In genomic region chrX:12159534-12159881, GRCm38 (mm10) we compare ENCODE assay signal across 8 mouse cellular contexts. TPM values are rescaled to one million over a fixed set of nuclear protein-coding genes. Genes with fewer than 3 reads are reported as not detected.
DNase-seq lines count a peak whose midpoint lies in the region; ATAC-seq and TF ChIP-seq lines count a peak whose summit lies in the region.

No protein-coding gene starts in this region.

- TF ChIP-seq CTCF in liver, embryonic 14.5 days (IDR thresholded peaks at IDR 0.05; ENCODE audit: low read depth), result no peak

- H3K9ac ChIP-seq in hindbrain, embryonic 11.5 days (ENCODE audit: low read depth, low read length), result peak overlapping the region; percentile 64
- H3K9ac ChIP-seq in liver, embryonic 14.5 days (replicated peaks), result no peak overlapping the region
- H3K9ac ChIP-seq in neural tube, embryonic 15.5 days (replicated peaks), result peak overlapping the region; percentile 60

- peak overlapping the region; percentile 66 for H3K4me2 ChIP-seq in hindbrain, embryonic 11.5 days (replicated peaks; ENCODE audit: low read depth, low read length)
- peak overlapping the region; percentile 47 for H3K4me2 ChIP-seq in liver, embryonic 14.5 days (ENCODE audit: low read depth)
- H3K4me2 ChIP-seq in neural tube, embryonic 15.5 days, result peak overlapping the region; percentile 65

- no peaks in the 10 kb centered on the region for H3K36me3 ChIP-seq in hindbrain, embryonic 11.5 days (ENCODE audit: control insufficient read depth, insufficient read depth, low read length)
- no peaks in the 10 kb centered on the region for H3K36me3 ChIP-seq in liver, embryonic 14.5 days (replicated peaks; ENCODE audit: control insufficient read depth, insufficient read depth, low read depth)
- H3K36me3 ChIP-seq in neural tube, embryonic 15.5 days, result no peaks in the 10 kb centered on the region

- peak overlapping the region; percentile 43 for H3K4me3 ChIP-seq in hindbrain, embryonic 11.5 days (ENCODE audit: low read depth, low read length)
- peak overlapping the region; percentile 38 to 39 for H3K4me3 ChIP-seq in liver, embryonic 14.5 days (ENCODE audit: insufficient read depth in 1 of 2, low read depth in 2 of 2, low read length in 2 of 2)
- H3K4me3 ChIP-seq in neural tube, embryonic 15.5 days (replicated peaks), result peak overlapping the region; percentile 45

- TF ChIP-seq EP300 in liver, embryonic 14.5 days (IDR thresholded peaks at IDR 0.05; ENCODE audit: low read depth), result no peak

- ATAC-seq in hindbrain, embryonic 11.5 days (ENCODE audit: low FRiP score), result peak; percentile 41; the same call in 1 of the 2 replicates
- no peak for ATAC-seq in liver, embryonic 14.5 days (ENCODE audit: insufficient read depth)
- ATAC-seq in neural tube, embryonic 15.5 days (ENCODE audit: low FRiP score), result peak; percentile 25; the same call in 1 of the 2 replicates

- H3K4me1 ChIP-seq in hindbrain, embryonic 11.5 days (replicated peaks; ENCODE audit: control insufficient read depth, insufficient read depth, low read length), result no peaks in the 10 kb centered on the region
- H3K4me1 ChIP-seq in liver, embryonic 14.5 days (replicated peaks; ENCODE audit: control insufficient read depth in 2 of 2, insufficient read depth in 2 of 2, low read length in 1 of 2), result 0 out of 4 replicates have a peak, but pooled peaks cover 0 to 2% of the 10 kb centered on the region in 2 experiments
- peaks cover 30% of the 10 kb centered on the region for H3K4me1 ChIP-seq in neural tube, embryonic 15.5 days

- peaks cover 49% of the 10 kb centered on the region for H3K27me3 ChIP-seq in hindbrain, embryonic 11.5 days (ENCODE audit: control insufficient read depth, insufficient read depth, low read length)
- H3K27me3 ChIP-seq in liver, embryonic 14.5 days (ENCODE audit: control insufficient read depth, insufficient read depth, low read length), result peaks cover 63% of the 10 kb centered on the region
- peaks cover 44% of the 10 kb centered on the region for H3K27me3 ChIP-seq in neural tube, embryonic 15.5 days (replicated peaks)

- DNase-seq in cerebellum, postnatal 10 days, result peak; percentile 28 to 38
- no peak for DNase-seq in cerebellum, adult 11-12 months
- DNase-seq in 416B (ENCODE audit: low read depth), result peak; percentile 67
- DNase-seq in embryo, embryonic 10.5 days (ENCODE audit: low spot score), result peak; percentile 46
- peak; percentile 49 for DNase-seq in hindbrain, embryonic 11.5 days (ENCODE audit: low spot score)
- DNase-seq in liver, embryonic 14.5 days (ENCODE audit: low read depth in 3 of 3, low spot score in 3 of 3), result no peak
- no peak for DNase-seq in Muller cell, postnatal 12 days (ENCODE audit: inconsistent ontology term)

- peak overlapping the region; percentile 79 for H3K27ac ChIP-seq in hindbrain, embryonic 11.5 days (ENCODE audit: low read depth, low read length)
- H3K27ac ChIP-seq in liver, embryonic 14.5 days, result no peak overlapping the region
- H3K27ac ChIP-seq in neural tube, embryonic 15.5 days (replicated peaks), result peak overlapping the region; percentile 74

- under 1% methylated on average over 13 of the region's 19 CpGs for WGBS in hindbrain, embryonic 11.5 days
- 2% methylated on average over 13 of the region's 19 CpGs for WGBS in liver, embryonic 14.5 days (ENCODE audit: insufficient replicate concordance)
- WGBS in neural tube, embryonic 15.5 days, result 3% methylated on average over 18 of the region's 19 CpGs

- H3K9me3 ChIP-seq in hindbrain, embryonic 11.5 days (ENCODE audit: control insufficient read depth, low read length), result no peaks in the 10 kb centered on the region
- no peaks in the 10 kb centered on the region for H3K9me3 ChIP-seq in liver, embryonic 14.5 days (ENCODE audit: control insufficient read depth, low read length)
- H3K9me3 ChIP-seq in neural tube, embryonic 15.5 days (replicated peaks), result no peaks in the 10 kb centered on the region

RNA-seq across cellular contexts. Expression of gene Bcor, which starts 0.6 kb away (rescaled TPM):
- polyA plus RNA-seq in hindbrain, embryonic 11.5 days (2014; fragmentation: Nextera tagmentation; extraction: Ambion mirVana), result 23.1 and 24.6 TPM in 2 replicates
- 3.5 and 4.6 TPM in 2 replicates for polyA plus RNA-seq in liver, embryonic 14.5 days (2012; rRNA removed)
- polyA plus RNA-seq in liver, embryonic 14.5 days (2014; fragmentation: Nextera tagmentation; extraction: Ambion mirVana), result 4.7 TPM in 2 replicates
- 12.2 and 13.8 TPM in 2 replicates for polyA plus RNA-seq in neural tube, embryonic 15.5 days (2015; fragmentation: Nextera tagmentation; extraction: Ambion mirVana)

Comparison
In these comparisons a context has a peak if more than half of its experiments do, and no peak if none do; other contexts are left out.
1. DNase-seq: peak in cerebellum, postnatal 10 days (2 of 2), 416B (single experiment), embryo, embryonic 10.5 days (single experiment) and hindbrain, embryonic 11.5 days (single experiment); none in cerebellum, adult 11-12 months (single experiment), liver, embryonic 14.5 days (0 of 3) and Muller cell, postnatal 12 days (single experiment).
2. Peak in every context shown above with its lines, with median percentiles within 50 percentile points of each other: H3K4me2 ChIP-seq and H3K4me3 ChIP-seq.